Mouse (Mus musculus) olfactory bulb, adult 2 months (tissue): Measurements from ENCODE around the gene Rpl11.

Source experiments
- CTCF ChIP-seq: fragments of 200-500 bp; IDR thresholded peaks from 2 replicates; pipeline ENCODE4 v1.5.1; 2012; ENCODE audit warnings: low read depth, mild to moderate bottlenecking, low read length, moderate library complexity; ENCODE audit not compliant: insufficient read depth
- POLR2A ChIP-seq: fragments of 200-500 bp; IDR thresholded peaks from 2 replicates; pipeline ENCODE4 v1.6.1; 2012; ENCODE audit warnings: mild to moderate bottlenecking, low read depth, low read length, moderate library complexity; ENCODE audit not compliant: insufficient read depth

- no peak for TF ChIP-seq CTCF
- no peak for TF ChIP-seq POLR2A
Observed at GRCm38 (mm10) chr4:136045091-136045490, 8.1 kb downstream of the Rpl11 start.
